Comparison of ENCODE assay signal across 9 mouse cellular contexts in the genomic region with DNA sequence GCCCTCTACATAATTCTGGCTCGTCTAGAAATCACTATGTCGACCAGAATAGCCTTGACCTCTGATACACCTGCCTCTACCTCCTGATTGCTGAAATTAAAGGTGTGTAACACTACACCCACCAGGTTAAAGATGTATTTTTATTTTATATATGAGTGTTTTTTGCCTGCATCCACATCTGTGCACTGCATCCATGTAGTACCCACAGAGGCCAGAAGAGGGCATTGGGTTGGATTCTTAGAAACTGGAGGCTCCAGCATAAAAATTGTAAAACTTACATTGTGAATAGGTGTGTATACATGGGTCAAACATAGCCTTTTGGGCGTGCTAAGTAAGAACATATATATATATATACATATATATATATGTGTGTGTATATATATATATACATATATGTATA. TPM values are rescaled to one million over a fixed set of nuclear protein-coding genes. Genes with fewer than 3 reads are reported as not detected.
DNase-seq lines count a peak whose midpoint lies in the region; ATAC-seq and TF ChIP-seq lines count a peak whose summit lies in the region.
"Had no signal": no experiment of that assay in that cellular context is flagged by ENCODE, and none has a peak within 500 bp of the region (broad histone marks: within the 10 kb centered on the region; RNA-seq: fewer than 3 reads in every experiment).

No protein-coding gene starts in this region.

- DNase-seq in forebrain, embryonic 10.5 days (ENCODE audit: extremely low spot score, low spot score) = no peak
- no peak for DNase-seq in left cerebral cortex, adult 2 months (ENCODE audit: extremely low spot score in 1 of 2, low spot score in 2 of 2)
- no peak for DNase-seq in left cerebral cortex, adult 8-10 months (ENCODE audit: low spot score in 2 of 2)
- DNase-seq in B cell, adult 2 months = peak; percentile 36 to 39
- DNase-seq in c-Kit-positive CD71-negative TER-119-negative erythroid progenitor cells, embryonic 14.5 days (ENCODE audit: low read depth) = peak; percentile 7
- no peak for DNase-seq in spleen, adult 12 weeks (ENCODE audit: low spot score)

- intact Hi-C loops in left cerebral cortex, adult 2 months (cut with DNase I) = loop anchor here (10.0 kb wide), 2 partner anchors 707 to 737 kb away; a partner anchor contains a TSS

- H3K4me2 ChIP-seq in forebrain, embryonic 13.5 days = no peak overlapping the region
- H3K4me2 ChIP-seq in neural tube, embryonic 15.5 days = no peak overlapping the region

- H3K36me3 ChIP-seq in forebrain, embryonic 13.5 days (ENCODE audit: poor library complexity, severe bottlenecking) = no peaks in the 10 kb centered on the region
- H3K36me3 ChIP-seq in forebrain, embryonic 10.5 days (replicated peaks) = no peaks in the 10 kb centered on the region
- no peaks in the 10 kb centered on the region for H3K36me3 ChIP-seq in neural tube, embryonic 15.5 days

- no peak overlapping the region for H3K9ac ChIP-seq in forebrain, embryonic 13.5 days
- H3K9ac ChIP-seq in neural tube, embryonic 15.5 days (replicated peaks) = no peak overlapping the region

- no peaks in the 10 kb centered on the region for H3K9me3 ChIP-seq in forebrain, embryonic 13.5 days (replicated peaks)
- H3K9me3 ChIP-seq in forebrain, embryonic 10.5 days = no peaks in the 10 kb centered on the region
- no peaks in the 10 kb centered on the region for H3K9me3 ChIP-seq in neural tube, embryonic 15.5 days (replicated peaks)

- 0 out of 2 replicates have a peak, but pooled peaks have one; percentile 27 for ATAC-seq in forebrain, embryonic 13.5 days
- ATAC-seq in neural tube, embryonic 15.5 days (ENCODE audit: low FRiP score) = no peak
- ATAC-seq: inflammation-experienced regulatory T-cells, adult 6 months had no signal

- peaks cover 4% of the 10 kb centered on the region; the same call in 1 of the 2 replicates for H3K4me1 ChIP-seq in forebrain, embryonic 13.5 days
- no peaks in the 10 kb centered on the region for H3K4me1 ChIP-seq in forebrain, embryonic 10.5 days
- H3K4me1 ChIP-seq in neural tube, embryonic 15.5 days = peaks cover 3% of the 10 kb centered on the region; the same call in 1 of the 2 replicates

- WGBS in forebrain, embryonic 13.5 days = 55% methylated on average over 3 of the region's 3 CpGs
- 57% methylated on average over 3 of the region's 3 CpGs for WGBS in forebrain, embryonic 10.5 days
- 58% methylated on average over 3 of the region's 3 CpGs for WGBS in neural tube, embryonic 15.5 days

- no peaks in the 10 kb centered on the region for H3K27me3 ChIP-seq in forebrain, embryonic 13.5 days
- no peaks in the 10 kb centered on the region for H3K27me3 ChIP-seq in forebrain, embryonic 10.5 days (ENCODE audit: poor library complexity, severe bottlenecking)
- H3K27me3 ChIP-seq in neural tube, embryonic 15.5 days (replicated peaks) = no peaks in the 10 kb centered on the region

- H3K27ac ChIP-seq in forebrain, embryonic 13.5 days = no peak overlapping the region
- no peak overlapping the region for H3K27ac ChIP-seq in forebrain, embryonic 10.5 days
- no peak overlapping the region for H3K27ac ChIP-seq in left cerebral cortex, adult 2 months
- H3K27ac ChIP-seq in neural tube, embryonic 15.5 days (replicated peaks) = no peak overlapping the region

- peak; percentile 63 for TF ChIP-seq CTCF in left cerebral cortex, adult 2 months (IDR thresholded peaks at IDR 0.05)

- no peak overlapping the region for H3K4me3 ChIP-seq in forebrain, embryonic 13.5 days
- H3K4me3 ChIP-seq in forebrain, embryonic 10.5 days = no peak overlapping the region
- no peak overlapping the region for H3K4me3 ChIP-seq in left cerebral cortex, adult 2 months
- H3K4me3 ChIP-seq in neural tube, embryonic 15.5 days (replicated peaks) = no peak overlapping the region

RNA-seq across cellular contexts. Expression of a gene that starts 33.0 kb away (rescaled TPM):
- 22.4 and 27.7 TPM in 2 replicates for polyA plus RNA-seq in forebrain, embryonic 13.5 days (2015; fragmentation: Nextera tagmentation; extraction: Ambion mirVana)
- polyA plus RNA-seq in forebrain, embryonic 10.5 days (2016; fragmentation: Nextera tagmentation; extraction: Ambion mirVana) = 27.0 and 28.9 TPM in 2 replicates
- 10 to 100 TPM; 65.0 to 70.5 TPM for total RNA-seq in left cerebral cortex, adult 2 months (2021)
- 10 to 100 TPM; 65.5 to 74.0 (median 67.1) TPM for total RNA-seq in left cerebral cortex, adult 8-10 months (2022)
- polyA plus RNA-seq in neural tube, embryonic 15.5 days (2015; fragmentation: Nextera tagmentation; extraction: Ambion mirVana) = 11.6 and 13.7 TPM in 2 replicates

RNA-seq across cellular contexts. Expression of a gene that starts 33.6 kb away (rescaled TPM):
- not detected in 2 replicates for polyA plus RNA-seq in forebrain, embryonic 13.5 days (2015; fragmentation: Nextera tagmentation; extraction: Ambion mirVana)
- polyA plus RNA-seq in forebrain, embryonic 10.5 days (2016; fragmentation: Nextera tagmentation; extraction: Ambion mirVana) = not detected in 2 replicates
- total RNA-seq in left cerebral cortex, adult 2 months (2021) = not detected
- total RNA-seq in left cerebral cortex, adult 8-10 months (2022) = not detected
- polyA plus RNA-seq in neural tube, embryonic 15.5 days (2015; fragmentation: Nextera tagmentation; extraction: Ambion mirVana) = not detected in 2 replicates
- polyA plus RNA-seq: inflammation-experienced regulatory T-cells, adult 6 months had no signal

RNA-seq across cellular contexts. Expression of a gene that starts 45.8 kb away (rescaled TPM):
- 693 and 750 TPM in 2 replicates for polyA plus RNA-seq in forebrain, embryonic 13.5 days (2015; fragmentation: Nextera tagmentation; extraction: Ambion mirVana)
- 793 and 804 TPM in 2 replicates for polyA plus RNA-seq in forebrain, embryonic 10.5 days (2016; fragmentation: Nextera tagmentation; extraction: Ambion mirVana)
- 100 to 1,000 TPM; 312 to 332 TPM for total RNA-seq in left cerebral cortex, adult 2 months (2021)
- total RNA-seq in left cerebral cortex, adult 8-10 months (2022) = 100 to 1,000 TPM; 291 to 329 (median 323) TPM
- polyA plus RNA-seq in neural tube, embryonic 15.5 days (2015; fragmentation: Nextera tagmentation; extraction: Ambion mirVana) = 678 and 752 TPM in 2 replicates

RNA-seq across cellular contexts. Expression of a gene that starts 45.9 kb away (rescaled TPM):
- 17.9 and 18.9 TPM in 2 replicates for polyA plus RNA-seq in forebrain, embryonic 13.5 days (2015; fragmentation: Nextera tagmentation; extraction: Ambion mirVana)
- 13.3 and 14.7 TPM in 2 replicates for polyA plus RNA-seq in forebrain, embryonic 10.5 days (2016; fragmentation: Nextera tagmentation; extraction: Ambion mirVana)
- 1 to 10 TPM; 8.0 to 8.6 TPM for total RNA-seq in left cerebral cortex, adult 2 months (2021)
- total RNA-seq in left cerebral cortex, adult 8-10 months (2022) = 1 to 10 TPM; 6.8 to 8.0 (median 7.7) TPM
- 12.2 and 13.7 TPM in 2 replicates for polyA plus RNA-seq in neural tube, embryonic 15.5 days (2015; fragmentation: Nextera tagmentation; extraction: Ambion mirVana)

RNA-seq across cellular contexts. Expression of a gene that starts 54.3 kb away (rescaled TPM):
- 31.4 and 31.5 TPM in 2 replicates for polyA plus RNA-seq in forebrain, embryonic 13.5 days (2015; fragmentation: Nextera tagmentation; extraction: Ambion mirVana)
- 34.9 and 35.0 TPM in 2 replicates for polyA plus RNA-seq in forebrain, embryonic 10.5 days (2016; fragmentation: Nextera tagmentation; extraction: Ambion mirVana)
- total RNA-seq in left cerebral cortex, adult 2 months (2021) = 10 to 100 TPM; 28.0 to 28.3 TPM
- 10 to 100 TPM; 24.7 to 31.7 (median 27.3) TPM for total RNA-seq in left cerebral cortex, adult 8-10 months (2022)
- 32.8 TPM in 2 replicates for polyA plus RNA-seq in neural tube, embryonic 15.5 days (2015; fragmentation: Nextera tagmentation; extraction: Ambion mirVana)

Comparison
In these comparisons a context has a peak if more than half of its experiments do, and no peak if none do; other contexts are left out.
1. DNase-seq: peak in B cell, adult 2 months (2 of 2) and c-Kit-positive CD71-negative TER-119-negative erythroid progenitor cells, embryonic 14.5 days (single experiment); none in forebrain, embryonic 10.5 days (single experiment), left cerebral cortex, adult 2 months (0 of 2), left cerebral cortex, adult 8-10 months (0 of 2) and spleen, adult 12 weeks (single experiment).